Mouse (Mus musculus) kidney, adult 2 months (tissue): ENCODE measurements around the gene Rufy3.
"Not testable (repeated sequence)": the region's sequence is repeated elsewhere in the genome, so short reads cannot be mapped to it uniquely, and the experiment has no call there.

Source experiments
- CTCF ChIP-seq: fragments of 200-500 bp; conservative IDR thresholded peaks from 2 replicates; pipeline ENCODE4 v1.5.1; 2011; ENCODE audit warnings: low read depth, mild to moderate bottlenecking, control low read depth, low read length, moderate library complexity, mixed read lengths; ENCODE audit not compliant: insufficient read depth, insufficient read length
- POLR2A ChIP-seq: fragments of 200-500 bp; IDR thresholded peaks from one replicate; pipeline ENCODE4 v1.6.1; 2011; ENCODE audit warnings: low read depth, low read length, control low read depth

GRCm38 (mm10) chr5:88544411-88544810 is 20.4 kb upstream of the Rufy3 start:
- TF ChIP-seq CTCF, POLR2A: not testable (repeated sequence)
